Mouse (Mus musculus): Measurements from ENCODE around the gene Ly6g5c. TPM values are rescaled to one million over a fixed set of nuclear protein-coding genes. Genes with fewer than 3 reads are reported as not detected.

Gene Ly6g5c
- total RNA-seq, 4 experiments from 2014 or later = not detected

GRCm38 (mm10) chr17:35080710-35081109, 27.4 kb upstream of the Ly6g5c start:
- DNase-seq (ENCODE audit: low spot score in 2 of 2) = no peak

GRCm38 (mm10) chr17:35082841-35083576, 25.1 kb upstream of the Ly6g5c start:
- DNase-seq (ENCODE audit: low spot score in 2 of 2) = no peak

- DNase-seq (ENCODE audit: low spot score in 2 of 2) = no peak
Observed at GRCm38 (mm10) chr17:35083929-35084497, 24.1 kb upstream of the Ly6g5c start.

GRCm38 (mm10) chr17:35085208-35085865, 22.7 kb upstream of the Ly6g5c start, which contains the start of gene Ly6g6f:
TSS of gene Ly6g6f (minus strand) at chr17:35085610.
- DNase-seq (ENCODE audit: low spot score in 2 of 2) = no peak

GRCm38 (mm10) chr17:35088151-35088550, 19.9 kb upstream of the Ly6g5c start:
- no peak for DNase-seq (ENCODE audit: low spot score in 2 of 2)

GRCm38 (mm10) chr17:35088825-35089644, 19.0 kb upstream of the Ly6g5c start, which contains the start of gene Abhd16a:
TSS of gene Abhd16a (plus strand) at chr17:35089263.
- DNase-seq (ENCODE audit: low spot score in 2 of 2) = peak; percentile 93

GRCm38 (mm10) chr17:35090166-35090932, 17.7 kb upstream of the Ly6g5c start:
- no peak for DNase-seq (ENCODE audit: low spot score in 2 of 2)

- DNase-seq (ENCODE audit: low spot score in 2 of 2) = no peak
Observed at GRCm38 (mm10) chr17:35092403-35093198, 15.5 kb upstream of the Ly6g5c start.

GRCm38 (mm10) chr17:35094475-35095365, 13.4 kb upstream of the Ly6g5c start:
- no peak for DNase-seq (ENCODE audit: low spot score in 2 of 2)

GRCm38 (mm10) chr17:35096597-35096996, 11.5 kb upstream of the Ly6g5c start:
- no peak for DNase-seq (ENCODE audit: low spot score in 2 of 2)

GRCm38 (mm10) chr17:35097164-35097655, 10.9 kb upstream of the Ly6g5c start:
- peak in 1 of 2 experiments; percentile 76 for DNase-seq (ENCODE audit: low spot score in 2 of 2)

GRCm38 (mm10) chr17:35100196-35100765, 7.8 kb upstream of the Ly6g5c start:
- no peak for DNase-seq (ENCODE audit: low spot score in 2 of 2)

- DNase-seq (ENCODE audit: low spot score in 2 of 2) = no peak
Observed at GRCm38 (mm10) chr17:35101161-35101560, 6.9 kb upstream of the Ly6g5c start.

GRCm38 (mm10) chr17:35102299-35102698, 5.8 kb upstream of the Ly6g5c start:
- no peak for DNase-seq (ENCODE audit: low spot score in 2 of 2)

- no peak for DNase-seq (ENCODE audit: low spot score in 2 of 2)
Observed at GRCm38 (mm10) chr17:35103221-35103690, 4.8 kb upstream of the Ly6g5c start.

GRCm38 (mm10) chr17:35104079-35104478, 4.0 kb upstream of the Ly6g5c start:
- DNase-seq (ENCODE audit: low spot score in 2 of 2) = no peak

- DNase-seq (ENCODE audit: low spot score in 2 of 2) = no peak
Observed at GRCm38 (mm10) chr17:35104754-35105153, 3.3 kb upstream of the Ly6g5c start.

GRCm38 (mm10) chr17:35105740-35106389, 2.2 kb upstream of the Ly6g5c start:
- no peak for DNase-seq (ENCODE audit: low spot score in 2 of 2)

Data from left cerebral cortex, adult 8-10 months (tissue).